Mouse (Mus musculus): ENCODE measurements around the gene Pwp1. TPM values are rescaled to one million over a fixed set of nuclear protein-coding genes. Genes with fewer than 3 reads are reported as not detected.

The Pwp1 gene
- total RNA-seq, 2 experiments from 2014 or later, result 13.6 to 15.9 TPM

Other genes with a start within 250 kb of the Pwp1 start
- 10 to 100 TPM; 10.5 to 11.6 TPM for gene Prdm4, start 87.6 kb downstream of the Pwp1 start, total RNA-seq (2021)
- not detected for gene Ascl4, start 98.2 kb downstream of the Pwp1 start, total RNA-seq (2021)
- 10 to 100 TPM; 53.7 to 54.6 TPM for gene Rtcb, start 128.3 kb downstream of the Pwp1 start, total RNA-seq (2021)
- gene Bpifc, start 182.4 kb downstream of the Pwp1 start, total RNA-seq (2021), result not detected
- 10 to 100 TPM in 1 of 2 experiments, 1 to 10 TPM in 1; 8.5 to 10.3 TPM for gene Fbxo7, start 192.5 kb downstream of the Pwp1 start, total RNA-seq (2021)